Mouse (Mus musculus) retina, postnatal 1 day (tissue): ENCODE results near the gene Slco6d1.
"Not testable (repeated sequence)": the region's sequence is repeated elsewhere in the genome, so short reads cannot be mapped to it uniquely, and the experiment has no call there.

Experiments used
- DNase-seq: peaks from one replicate; pipeline ENCODE4 v3.0.0-alpha.2; 2012

The Slco6d1 gene

GRCm38 (mm10) chr1:98420824-98421223 lies at the start of gene Slco6d1:
TSS of gene Slco6d1 (plus strand) at chr1:98421124.
- DNase-seq = no peak

DNA sequence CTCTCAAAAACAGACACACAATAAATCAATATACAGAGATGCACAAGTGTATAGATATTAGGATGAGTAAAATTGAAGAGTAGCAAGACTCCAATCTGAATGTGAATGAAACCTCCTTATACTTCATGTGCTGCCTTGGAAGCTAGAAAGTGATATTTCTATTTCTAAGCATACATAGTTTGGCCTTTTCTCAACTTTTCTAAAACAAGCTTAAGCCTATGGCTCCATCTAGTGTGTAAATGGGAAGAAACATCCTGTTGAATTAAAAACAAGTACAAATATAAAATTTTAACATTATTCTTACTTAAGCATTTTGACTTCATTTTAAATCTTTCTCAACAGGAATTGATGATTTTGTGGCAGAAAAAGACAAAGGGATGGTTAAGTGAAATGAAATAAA lies 28.9 kb upstream of the Slco6d1 start:
- peak; percentile 2 for DNase-seq

- DNase-seq = no peak
These were observed 27.0 kb downstream of the Slco6d1 start for GRCm38 (mm10) chr1:98447929-98448328.

- DNase-seq = not testable (repeated sequence)
These were observed 38.3 kb downstream of the Slco6d1 start for GRCm38 (mm10) chr1:98459224-98459623.

DNA sequence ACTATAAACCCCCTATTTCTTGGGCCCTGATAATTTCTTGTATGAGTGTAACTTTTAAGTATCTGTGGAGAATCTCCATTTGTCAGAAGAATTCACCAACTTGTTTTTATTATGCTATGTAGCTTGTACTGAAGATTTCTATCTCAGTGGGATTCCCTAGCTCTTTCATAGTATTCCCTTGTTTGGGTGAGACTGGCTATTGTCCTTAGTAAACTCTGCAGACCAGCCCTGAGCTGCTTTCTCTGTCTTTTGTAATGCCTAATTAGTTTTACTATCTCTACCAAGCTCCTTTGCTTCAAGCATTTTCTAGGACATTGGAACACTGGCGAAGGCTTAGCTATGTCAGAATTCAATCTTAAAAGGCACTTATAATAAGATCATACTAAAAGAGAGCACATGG lies 55.5 kb downstream of the Slco6d1 start:
- DNase-seq = not testable (repeated sequence)

DNA sequence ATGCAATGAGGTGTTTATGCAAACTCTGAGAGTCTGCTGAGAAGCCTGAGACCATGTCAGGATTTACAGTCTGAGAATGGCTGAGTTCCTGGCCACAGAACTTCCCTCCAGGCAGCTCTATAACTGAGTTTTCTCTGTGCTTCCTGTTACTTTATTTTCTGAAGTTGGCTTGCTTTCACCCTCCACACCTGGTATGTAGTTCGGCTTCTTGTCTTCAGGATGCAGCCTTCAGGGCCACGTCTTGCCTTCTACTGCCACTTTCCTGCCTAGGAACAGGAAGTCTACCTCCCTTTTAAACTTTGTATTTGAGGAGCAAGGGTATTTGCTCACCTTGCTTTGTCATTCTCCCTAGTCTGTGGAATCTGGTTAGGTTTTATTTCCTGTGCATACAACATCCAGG lies 58.3 kb downstream of the Slco6d1 start:
- no peak for DNase-seq

GRCm38 (mm10) chr1:98505982-98506381 lies 85.1 kb downstream of the Slco6d1 start:
- no peak for DNase-seq

- no peak for DNase-seq
These were observed 102.1 kb downstream of the Slco6d1 start for GRCm38 (mm10) chr1:98522977-98523376.

DNA sequence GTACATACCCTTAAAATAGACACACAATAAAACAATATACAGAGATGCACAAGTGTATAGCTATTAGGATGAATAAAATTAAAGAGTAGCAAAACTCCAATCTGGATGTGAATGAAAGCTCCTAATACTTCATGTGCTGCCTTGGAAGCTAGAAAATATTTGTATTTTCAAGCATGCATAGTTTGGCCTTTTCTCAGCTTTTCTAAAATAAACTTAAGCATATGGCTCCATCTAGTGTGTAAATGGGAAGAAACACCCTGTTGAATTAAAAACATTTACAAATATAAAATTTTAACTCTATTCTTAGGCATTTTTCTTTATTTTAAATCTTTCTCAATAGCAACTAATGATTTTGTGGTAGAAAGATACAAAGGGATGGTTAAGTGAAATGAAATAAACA lies 102.6 kb downstream of the Slco6d1 start:
- DNase-seq = no peak

DNA sequence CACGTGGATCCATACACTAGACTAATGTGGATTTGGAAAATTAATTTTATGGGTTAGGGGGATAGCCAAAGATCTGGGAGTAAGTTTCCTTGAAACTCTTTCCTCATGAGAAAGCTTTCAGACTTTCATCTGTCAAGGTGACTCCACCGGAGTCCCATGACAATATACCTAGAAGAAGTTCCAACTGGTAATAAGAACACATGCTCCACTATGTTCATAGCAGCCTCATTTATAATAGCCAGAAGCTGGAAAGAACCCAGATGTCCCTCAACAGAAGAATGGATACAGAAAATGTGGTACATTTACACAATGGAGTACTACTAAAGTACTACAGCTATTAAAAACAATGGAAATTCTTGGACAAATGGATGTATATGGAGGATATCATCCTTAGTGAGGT lies 107.4 kb downstream of the Slco6d1 start:
- DNase-seq = not testable (repeated sequence)

GRCm38 (mm10) chr1:98545372-98545771 lies 124.4 kb downstream of the Slco6d1 start:
- no peak for DNase-seq

GRCm38 (mm10) chr1:98554388-98554787 lies 133.5 kb downstream of the Slco6d1 start:
- DNase-seq = peak; percentile 1

DNA sequence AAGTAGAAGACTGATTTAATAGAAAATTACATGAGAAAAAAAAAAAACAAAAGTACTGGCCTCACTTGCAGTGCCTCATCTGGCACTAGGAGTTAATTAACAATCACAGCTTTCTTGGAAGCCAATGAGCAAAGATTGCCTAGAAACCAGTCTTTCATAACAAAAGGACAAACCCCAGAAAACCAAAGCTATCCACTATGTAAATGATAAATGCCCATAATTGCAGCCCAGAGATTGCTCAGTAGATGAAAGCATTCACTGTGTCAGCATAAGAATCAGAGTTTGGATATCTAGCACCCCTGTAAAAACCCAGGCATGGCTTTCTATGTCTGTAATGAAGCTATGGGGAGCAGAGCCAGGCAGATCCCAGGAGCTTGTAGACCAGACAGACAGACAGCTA lies 144.8 kb downstream of the Slco6d1 start:
- DNase-seq = no peak
